Mouse (Mus musculus): ENCODE data around the gene Cmklr1.

Cmklr1 gene

DNA sequence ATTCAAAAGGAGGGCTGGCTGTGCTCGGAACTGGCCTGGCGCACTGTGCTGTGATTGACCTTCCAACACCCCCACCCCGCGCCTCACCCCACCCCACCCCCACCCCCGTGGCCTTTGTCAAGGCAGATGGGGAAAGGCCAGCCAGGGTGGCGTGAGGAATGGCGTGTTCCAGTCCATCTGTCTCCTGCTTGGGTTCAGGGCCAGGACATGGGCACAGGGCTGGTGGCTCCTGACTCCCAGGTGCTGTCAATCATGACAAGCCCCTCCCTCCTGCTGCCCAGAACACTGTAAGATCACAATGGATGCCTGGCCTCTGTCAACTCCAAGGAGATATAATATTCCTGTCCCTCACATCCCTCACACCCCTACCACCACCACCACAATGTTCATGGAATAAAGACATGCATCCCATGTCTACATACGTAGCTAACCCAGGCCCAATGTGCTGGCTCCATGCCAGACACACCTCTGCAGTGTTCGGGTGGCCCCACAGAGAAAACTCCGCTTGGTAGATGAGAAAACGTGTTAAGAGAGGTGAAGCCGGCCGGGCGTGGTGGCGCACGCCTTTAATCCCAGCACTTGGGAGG lies 30.0 kb downstream of the Cmklr1 start:
- no peak for DNase-seq (ENCODE audit: low read depth, low spot score)

DNA sequence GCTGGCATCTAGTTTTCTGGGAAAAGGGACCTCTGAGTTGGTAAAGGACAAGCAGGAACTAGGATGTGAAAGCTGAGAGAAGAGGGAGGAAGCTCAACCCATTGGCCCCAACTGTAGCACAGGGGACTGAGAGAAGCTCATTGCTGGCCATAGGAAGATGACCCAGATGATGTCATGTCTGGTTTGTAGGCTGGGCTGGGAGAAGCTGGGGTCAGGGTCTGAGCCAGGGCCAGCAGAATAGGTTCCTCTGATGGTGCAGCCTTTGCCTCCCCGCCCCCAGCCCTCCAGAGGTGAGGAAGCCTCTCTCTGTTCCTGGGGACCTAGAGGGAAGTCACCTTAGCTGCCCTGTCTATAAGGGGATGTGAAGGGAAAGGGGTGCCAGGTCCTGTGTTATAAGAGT lies 31.1 kb downstream of the Cmklr1 start:
- no peak for DNase-seq (ENCODE audit: low read depth, low spot score)

DNA sequence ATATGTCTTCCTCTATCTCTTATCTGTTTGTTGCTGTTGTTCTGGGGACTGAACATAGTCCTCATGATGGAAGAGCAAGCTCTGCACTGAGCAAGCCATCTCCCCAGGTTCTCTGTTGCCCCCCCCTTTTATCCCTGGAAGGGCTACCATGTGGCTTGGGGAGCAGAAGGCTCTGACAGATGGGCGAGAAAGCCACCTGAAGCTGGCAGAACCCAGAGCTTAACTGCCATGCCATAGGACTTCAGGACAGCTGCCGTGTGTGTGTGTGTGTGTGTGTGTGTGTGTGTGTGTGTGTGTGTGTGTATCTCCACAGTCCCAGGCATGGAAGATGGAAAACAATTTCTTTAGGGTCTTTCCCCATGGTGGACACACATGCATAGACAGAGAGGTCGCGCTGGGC lies 31.5 kb downstream of the Cmklr1 start:
- DNase-seq (ENCODE audit: low read depth, low spot score) = no peak

DNA sequence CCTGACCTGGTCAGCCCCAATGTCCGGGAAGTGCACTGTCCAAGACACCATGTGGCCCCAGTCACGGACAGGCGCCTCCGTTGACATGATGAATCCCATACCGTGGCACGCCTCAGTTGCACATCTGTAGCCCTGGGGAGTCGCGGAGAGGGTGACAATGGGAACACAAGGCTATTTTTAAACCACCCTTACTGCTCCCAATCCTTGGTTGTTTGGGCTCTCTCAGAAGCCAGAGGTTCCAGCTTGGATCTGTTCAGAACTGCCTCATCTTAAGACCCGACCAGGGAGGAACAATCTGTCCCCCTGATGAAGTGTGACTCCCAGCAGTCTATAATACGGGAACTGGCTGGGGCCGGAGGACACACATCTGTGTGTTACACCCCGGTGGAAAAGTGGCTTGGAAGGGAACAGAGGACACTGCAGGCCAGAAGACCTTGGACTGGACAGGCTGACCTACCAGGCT lies 38.4 kb downstream of the Cmklr1 start:
- no peak for DNase-seq (ENCODE audit: low read depth, low spot score)

DNA sequence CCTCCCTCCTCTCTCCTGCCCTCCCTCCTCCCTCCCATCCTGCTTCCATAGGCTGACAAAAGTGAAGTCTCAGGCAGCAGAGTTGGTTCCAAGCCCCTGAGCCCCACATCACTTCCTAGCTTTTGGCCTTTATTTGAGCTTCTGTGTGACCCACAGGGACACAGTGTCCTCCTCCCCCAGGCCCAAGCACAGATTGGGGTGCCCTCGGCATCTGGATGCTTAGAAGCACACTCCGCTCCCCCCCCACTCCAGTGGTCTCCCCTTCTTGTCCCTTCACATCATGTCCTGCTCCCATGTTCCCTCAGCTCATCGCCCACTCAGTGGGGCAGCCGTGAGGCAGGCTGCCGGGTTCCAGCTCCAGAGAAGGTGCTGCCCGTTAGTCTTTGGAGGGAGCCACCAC lies 39.1 kb downstream of the Cmklr1 start:
- DNase-seq (ENCODE audit: low read depth, low spot score) = no peak

DNA sequence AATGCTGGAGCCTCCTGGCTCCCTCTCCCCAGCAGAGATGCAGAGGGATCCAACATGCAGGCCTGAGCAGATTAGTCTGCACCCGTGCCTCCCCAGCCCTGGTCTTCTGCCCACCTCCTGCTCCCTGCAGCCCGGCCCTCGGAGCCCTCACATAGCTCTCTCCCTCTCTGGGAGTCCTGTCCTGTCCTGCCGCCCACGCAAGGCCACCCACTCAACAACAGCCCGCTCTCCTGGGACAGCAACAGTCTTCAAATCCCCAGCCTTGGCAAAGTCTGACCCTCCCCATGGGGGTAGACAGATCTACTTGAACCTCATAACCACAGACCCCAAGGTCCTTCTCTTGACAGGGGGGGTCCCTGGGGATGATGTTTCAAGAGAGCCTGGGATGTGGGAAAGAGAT lies 39.7 kb downstream of the Cmklr1 start:
- no peak for DNase-seq (ENCODE audit: low read depth, low spot score)

DNA sequence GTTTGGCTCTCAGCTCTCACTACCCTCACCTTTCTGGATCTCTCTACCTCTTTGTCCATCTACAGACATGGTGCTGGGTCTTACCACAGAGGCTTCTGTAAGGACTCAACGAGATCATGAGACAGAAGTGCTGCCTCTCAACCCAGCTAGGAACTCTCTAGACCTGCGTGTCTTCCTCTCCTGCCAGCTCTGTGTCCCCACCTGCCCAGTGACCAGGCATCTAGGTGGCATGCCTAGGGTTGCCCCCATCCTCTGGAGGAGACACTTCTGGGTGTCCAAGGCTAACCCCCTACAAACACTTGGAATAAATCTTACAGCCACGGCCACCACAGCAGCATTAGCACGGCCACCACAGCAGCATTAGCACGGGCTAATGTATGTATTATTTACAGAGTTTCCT lies 40.3 kb downstream of the Cmklr1 start:
- no peak for DNase-seq (ENCODE audit: low read depth, low spot score)

DNA sequence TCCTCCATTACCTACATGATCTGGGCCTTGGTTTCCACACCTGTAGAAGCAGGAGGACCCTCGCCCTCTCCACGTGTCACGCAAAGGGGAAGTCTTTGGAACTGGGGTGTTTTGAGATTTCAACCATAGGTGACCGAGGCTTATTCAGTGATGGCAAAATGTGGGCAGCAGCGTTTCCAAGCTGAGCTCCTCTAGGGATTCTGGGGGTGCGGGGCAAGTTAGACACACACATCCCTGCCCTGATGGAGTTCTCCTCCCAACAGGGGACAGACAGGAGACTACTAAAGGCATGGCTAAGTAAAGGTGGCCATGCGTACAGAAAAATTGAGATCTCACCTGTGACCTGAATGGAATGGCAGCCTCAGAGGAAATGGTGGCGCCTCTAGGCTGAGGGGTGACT lies 41.7 kb downstream of the Cmklr1 start:
- no peak for DNase-seq (ENCODE audit: low read depth, low spot score)

DNA sequence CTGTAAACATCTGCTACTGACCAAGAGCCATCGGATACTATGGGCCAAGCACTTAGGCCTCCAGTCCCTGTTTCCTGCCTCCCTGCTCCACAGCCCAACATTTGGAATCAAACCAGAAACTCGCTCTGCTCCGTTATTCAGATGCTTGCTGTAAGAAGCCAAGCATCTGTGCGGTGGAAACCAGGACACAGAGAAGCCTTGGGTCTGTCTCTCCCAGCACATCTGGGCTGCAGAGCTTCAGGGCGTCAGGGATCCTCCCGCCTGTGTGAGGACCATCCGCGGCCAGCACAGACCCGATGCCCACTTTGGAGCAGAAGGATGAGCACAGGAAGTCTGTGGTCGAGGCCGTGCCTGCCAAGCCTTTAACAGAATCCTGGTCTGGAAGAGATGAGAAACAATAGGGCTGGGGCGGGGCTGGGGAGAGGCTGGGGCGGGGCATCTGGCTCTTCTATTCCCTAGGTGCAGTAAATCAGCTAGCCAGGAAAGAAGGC lies 42.2 kb downstream of the Cmklr1 start:
- peak; percentile 77 for DNase-seq (ENCODE audit: low read depth, low spot score)

DNA sequence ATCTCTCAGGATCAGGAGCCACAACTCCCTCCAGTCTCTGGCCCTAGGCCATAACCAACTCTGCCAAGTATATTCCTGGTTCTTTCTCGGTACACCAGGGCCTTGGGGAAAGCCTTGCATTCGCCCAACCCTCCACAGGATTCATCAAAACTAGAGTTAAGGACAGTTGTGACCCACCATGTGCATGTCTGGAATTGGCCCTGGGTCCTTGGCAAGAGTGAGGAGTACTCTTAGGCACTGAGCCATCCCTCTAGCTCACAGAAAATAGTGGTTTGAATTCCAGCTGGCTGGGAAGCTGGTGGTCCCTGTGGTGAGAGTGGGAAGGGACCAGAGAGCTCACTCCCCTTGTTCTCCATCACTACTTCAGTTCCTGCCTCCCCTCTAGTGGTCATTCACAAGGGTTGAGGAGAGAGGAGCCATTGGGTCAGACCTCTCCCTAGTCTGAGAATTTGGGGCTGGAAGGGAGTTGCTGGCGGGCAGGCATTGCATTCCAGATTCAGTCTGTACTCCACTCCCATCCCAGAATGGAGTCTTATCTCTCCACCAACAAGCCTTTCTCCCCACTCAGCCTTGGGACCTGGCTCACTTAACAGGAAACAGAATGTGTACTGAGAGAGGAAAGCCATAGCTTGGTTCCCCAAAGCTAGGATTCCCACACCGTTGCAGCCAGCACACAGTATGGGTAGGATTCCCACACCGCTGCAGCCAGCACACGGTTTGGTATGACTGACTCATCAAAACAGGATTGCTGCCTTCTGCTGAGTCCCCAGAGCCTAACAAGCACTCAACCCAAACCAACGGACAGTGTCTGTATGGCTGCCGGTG lies 43.1 kb downstream of the Cmklr1 start:
- peak; percentile 63 for DNase-seq (ENCODE audit: low read depth, low spot score)

DNA sequence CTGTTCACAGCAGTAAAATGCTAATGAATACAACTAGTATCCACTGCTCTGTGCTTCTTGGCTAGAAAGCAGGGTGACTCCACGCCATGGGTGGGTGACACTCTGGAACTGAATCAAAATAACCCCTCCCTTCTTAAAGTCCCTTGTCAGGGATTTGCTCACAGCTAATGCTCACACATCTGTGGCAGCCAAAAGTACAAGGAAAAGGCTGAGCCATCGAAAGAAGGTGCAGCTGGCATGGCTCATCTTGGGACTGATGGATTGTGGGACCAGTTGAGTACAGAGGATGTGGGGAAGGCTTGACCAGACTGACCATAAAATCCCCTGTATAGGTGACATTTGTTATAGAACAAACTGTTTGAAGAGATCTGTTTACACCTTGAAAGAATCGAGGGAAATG lies 44.1 kb downstream of the Cmklr1 start:
- DNase-seq (ENCODE audit: low read depth, low spot score) = no peak

DNA sequence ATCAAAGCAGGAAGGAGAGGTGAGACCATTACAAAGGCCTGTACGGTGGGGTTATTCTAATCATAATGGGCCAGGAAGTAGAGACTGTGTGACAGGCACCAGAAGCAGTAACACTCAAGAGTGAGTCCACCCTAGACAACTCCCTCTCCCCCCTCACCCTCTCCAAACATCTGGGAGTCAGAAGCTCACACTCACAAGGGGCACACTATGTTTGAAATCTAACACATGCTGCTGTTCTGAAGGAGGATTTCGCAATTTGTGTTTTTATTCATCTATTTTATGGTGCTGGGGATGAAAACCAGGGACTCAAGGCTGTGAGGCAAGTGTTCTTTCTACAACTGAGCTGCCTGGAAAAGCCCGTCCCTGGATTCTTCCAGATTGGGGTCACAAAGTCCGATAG lies 45.5 kb downstream of the Cmklr1 start:
- DNase-seq (ENCODE audit: low read depth, low spot score) = no peak

DNA sequence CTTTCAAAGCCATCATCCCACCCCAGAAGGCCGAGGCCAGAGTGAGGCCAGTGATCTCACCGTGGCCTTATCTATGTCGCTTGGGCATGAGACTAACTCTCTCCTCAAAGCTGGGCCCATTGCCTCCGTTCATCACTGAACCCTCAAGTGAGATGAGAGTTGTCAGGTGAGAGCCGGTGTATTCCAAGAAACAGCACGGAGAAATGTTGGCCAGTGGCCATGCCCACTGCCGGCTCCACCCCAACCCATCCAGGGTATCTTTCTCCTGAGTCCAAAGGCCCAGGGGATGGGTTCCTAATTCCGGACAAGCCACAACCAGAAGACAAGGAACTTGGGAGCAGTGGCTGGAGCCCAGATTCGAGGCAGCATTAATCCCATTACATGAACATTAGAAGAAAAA lies 46.8 kb downstream of the Cmklr1 start:
- no peak for DNase-seq (ENCODE audit: low read depth, low spot score)

DNA sequence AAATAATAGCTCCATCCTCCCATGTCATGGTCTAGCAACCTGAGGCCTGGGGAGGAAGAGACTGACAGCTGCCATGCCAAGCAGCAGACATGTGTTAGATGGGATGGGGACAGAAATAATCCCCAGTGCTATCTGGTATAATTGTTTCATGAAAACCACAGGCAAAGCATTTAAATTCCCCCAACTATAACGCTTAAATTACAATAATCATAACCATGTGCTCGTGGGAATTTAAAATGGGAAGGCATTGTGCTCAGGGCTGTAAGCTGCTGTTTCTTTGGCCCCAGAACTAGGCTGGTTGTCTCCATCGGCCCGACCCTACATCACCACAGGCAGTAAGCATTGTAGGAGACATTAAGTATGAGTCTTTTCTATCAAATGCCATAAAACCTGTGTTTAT lies 49.4 kb downstream of the Cmklr1 start:
- DNase-seq (ENCODE audit: low read depth, low spot score) = no peak

DNA sequence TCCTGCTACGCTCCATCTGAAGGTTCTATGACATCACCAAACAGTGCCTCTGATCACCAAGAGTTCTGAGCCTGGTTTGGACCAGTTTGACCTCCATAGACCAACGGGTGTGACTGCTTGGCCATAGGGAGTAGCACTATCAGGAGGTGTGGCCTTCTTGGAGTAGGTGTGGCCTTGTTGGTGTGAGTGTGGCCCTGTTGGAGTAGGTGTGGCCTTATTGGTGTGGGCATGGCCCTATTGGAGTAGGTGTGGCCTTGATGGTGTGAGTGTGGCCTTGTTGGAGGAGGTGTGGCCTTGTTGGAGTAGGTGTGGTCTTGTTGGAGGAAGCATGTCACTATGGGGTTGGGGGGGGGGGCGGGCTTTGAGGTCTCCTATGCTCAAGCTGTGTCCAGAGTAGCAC lies 50.0 kb downstream of the Cmklr1 start:
- no peak for DNase-seq (ENCODE audit: low read depth, low spot score)

DNA sequence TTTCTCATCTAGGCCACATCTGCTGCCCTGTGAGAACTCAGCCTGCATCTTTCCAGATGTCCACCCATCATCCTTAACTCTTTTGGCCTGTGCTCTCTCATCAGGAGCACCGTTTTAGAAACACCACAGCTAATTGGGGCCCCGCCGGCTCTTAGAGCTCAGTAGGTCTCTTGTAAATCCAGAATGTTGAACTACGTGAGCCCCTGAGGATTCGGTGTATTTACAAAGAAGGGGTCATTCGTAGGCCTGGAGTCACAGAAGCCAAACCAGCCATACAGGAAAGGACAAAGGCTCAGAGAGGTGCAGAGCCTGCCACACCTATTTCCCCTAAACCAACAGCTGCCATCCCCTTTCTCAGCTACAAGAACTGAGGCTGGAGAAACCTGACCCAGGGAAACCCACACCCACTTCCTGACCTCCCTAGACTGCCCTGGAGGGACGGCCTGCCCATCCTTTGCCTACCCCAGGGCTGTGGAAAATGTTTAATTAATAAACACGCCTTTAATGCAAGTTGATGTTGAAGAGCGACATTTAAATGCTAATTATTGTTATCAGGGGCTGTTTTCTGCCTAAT lies 53.4 kb downstream of the Cmklr1 start:
- no peak for DNase-seq (ENCODE audit: low read depth, low spot score)

DNA sequence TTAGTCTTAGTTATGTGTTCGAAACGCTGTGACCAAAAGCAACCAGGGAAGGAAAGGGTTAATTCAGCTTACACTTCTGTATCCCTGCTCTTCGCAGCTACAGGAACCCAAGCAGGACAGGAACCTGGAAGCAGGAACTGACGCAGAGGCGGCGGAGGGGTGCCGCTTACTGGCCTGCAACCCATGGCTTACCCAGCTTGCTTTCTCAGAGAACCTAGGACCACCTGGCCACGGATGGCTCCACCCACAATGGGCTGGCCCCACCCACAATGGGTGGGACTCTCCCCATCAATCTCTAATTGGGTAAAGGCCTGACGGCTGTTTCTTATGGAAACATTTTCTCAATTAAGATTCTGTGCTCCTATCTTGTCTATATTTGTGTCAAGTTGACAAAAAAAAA lies 54.0 kb downstream of the Cmklr1 start:
- DNase-seq (ENCODE audit: low read depth, low spot score) = no peak

DNA sequence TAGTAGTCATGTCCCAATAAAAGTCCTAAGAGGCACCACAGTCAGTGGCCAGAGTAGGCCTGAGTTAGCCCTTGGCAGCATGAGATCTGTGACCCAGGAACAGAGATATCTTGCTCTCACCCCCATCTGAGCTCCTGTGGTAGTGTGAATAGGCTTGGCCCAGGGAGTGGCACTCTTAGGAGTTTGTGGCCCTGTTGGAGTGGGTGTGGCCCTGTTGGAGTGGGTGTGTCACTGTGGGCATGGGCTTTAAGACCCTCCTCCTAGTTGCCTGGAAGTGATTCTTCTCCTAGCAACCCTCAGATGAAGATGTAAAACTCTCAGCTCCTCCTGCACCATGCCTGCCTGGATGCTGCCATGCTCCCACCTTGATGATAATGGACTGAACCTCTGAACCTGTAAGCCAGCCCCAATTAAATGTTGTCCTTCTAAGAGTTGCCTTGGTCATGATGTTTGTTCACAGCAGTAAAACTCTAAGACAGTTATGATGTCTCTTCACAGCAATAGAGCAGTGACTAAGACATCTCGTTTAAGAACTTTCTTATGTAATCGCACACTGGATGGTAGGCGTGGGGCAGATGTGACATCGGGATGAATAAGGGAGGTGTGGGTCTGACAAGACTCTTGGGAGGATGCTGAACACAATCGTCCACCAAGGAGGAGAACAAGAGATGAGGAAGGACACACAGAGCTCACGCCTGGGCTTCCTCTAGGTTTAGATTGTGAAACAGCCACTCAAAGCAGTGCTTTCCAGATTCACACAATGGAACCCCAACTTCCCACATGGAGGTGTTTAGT lies 56.1 kb downstream of the Cmklr1 start:
- no peak for DNase-seq (ENCODE audit: low read depth, low spot score)

DNA sequence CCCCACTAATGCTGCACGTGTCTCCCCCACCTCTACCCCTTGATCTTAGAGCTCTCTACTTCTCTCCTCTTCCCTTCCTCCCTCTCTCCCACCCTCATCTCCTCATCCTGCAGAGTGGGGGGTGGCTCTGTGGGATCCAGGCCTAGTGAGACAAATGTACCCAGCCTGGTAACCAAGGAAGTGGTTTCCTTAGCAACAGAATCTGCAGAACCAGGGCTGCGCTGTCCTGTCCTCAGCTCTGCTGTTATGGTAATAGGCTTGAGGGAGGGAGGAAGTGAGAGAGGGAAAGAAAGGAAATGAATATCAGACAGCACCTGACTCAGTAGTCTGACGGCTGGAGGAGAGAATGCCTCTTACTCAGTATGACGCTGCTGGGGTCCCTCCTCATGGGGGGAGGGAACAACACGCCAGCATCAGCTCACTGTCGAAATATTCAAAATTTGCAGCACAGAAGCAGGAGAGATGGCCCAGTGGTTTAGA lies 58.4 kb downstream of the Cmklr1 start:
- no peak for DNase-seq (ENCODE audit: low read depth, low spot score)

DNA sequence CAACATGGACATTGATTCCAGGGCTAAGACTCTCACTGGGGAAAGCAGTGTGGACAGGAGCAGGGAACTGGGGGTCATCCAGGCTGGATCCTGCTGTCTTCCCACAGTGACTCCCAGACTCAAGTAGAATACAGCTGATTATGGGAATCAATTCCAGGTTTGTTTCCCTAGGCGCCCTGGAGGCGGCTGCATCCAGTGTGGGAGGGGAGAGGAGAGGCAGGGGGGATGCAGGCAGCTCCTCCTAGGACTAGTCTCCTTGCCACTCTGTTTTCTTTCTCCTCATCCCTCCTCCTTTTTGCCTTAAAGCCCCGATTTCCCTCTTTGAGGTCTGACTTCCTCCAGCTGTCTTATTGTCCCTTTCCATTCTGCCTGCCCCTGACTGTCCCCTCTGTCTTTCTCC lies 59.1 kb downstream of the Cmklr1 start:
- no peak for DNase-seq (ENCODE audit: low read depth, low spot score)

DNA sequence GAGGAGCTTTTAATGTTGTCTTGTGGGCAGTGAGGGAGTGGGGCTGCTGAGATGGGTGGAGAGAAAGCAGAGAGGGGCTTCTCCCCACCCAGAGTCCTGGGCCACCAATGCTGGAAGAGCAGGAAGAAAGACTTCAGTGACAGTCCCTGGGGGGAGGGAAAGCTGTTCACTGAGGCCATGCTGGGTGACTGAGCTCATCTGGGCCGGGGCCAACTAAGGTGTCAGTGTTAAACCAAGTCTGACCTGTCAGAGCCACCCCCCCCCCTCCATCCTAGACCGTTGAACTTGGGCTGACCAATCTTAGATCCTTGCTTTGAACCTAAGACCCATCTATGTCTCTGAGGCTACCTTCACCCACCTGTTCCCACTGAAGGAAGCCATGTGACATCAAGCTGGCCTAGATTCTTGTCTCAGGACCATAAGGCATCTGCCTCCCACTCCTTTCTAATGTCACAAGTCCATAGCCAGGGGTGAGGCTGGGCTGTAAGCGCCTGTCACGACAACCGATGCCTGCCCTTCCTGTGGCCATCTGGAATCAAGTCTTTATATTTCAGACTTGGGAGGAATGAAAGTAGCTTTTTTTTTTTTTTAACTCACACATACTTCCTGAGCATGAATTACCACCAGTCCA lies 60.1 kb downstream of the Cmklr1 start:
- no peak for DNase-seq (ENCODE audit: low read depth, low spot score)

DNA sequence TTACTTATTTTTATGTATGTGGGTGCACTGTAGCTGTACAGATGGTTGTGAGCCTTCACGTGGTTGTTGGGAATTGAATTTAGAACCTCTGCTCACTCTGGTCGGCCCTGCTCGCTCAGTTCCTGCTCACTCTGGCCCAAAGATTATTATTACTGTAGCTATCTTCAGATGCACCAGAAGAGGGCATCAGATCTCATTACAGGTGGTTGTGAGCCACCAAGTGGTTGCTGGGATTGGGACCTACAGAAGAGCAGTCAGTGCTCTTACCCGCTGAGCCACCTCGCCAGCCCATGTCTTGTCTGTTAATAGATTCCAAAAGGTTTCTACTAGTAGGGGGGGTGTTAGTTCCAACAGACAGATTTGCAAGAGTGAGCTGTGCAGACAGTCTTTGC lies 63.8 kb downstream of the Cmklr1 start:
- DNase-seq (ENCODE audit: low read depth, low spot score) = peak; percentile 24
